Mouse (Mus musculus) intestine, postnatal 0 days (tissue): ENCODE measurements around the gene Unc80. TPM values are rescaled to one million over a fixed set of nuclear protein-coding genes. Genes with fewer than 3 reads are reported as not detected.

Experiments used
- ATAC-seq: fragments of 200-750 bp; cut with Nextera tagmentation; 2 replicates; pipeline ENCODE4 v1.8.0; 2017; ENCODE audit warnings: mild to moderate bottlenecking, moderate TSS enrichment, moderate library complexity
- H3K27ac ChIP-seq: fragments of 300-500 bp; sonication (generic); 2 replicates; pipeline ENCODE4 v1.5.1; 2014; ENCODE audit warnings: mild to moderate bottlenecking, low read depth, low read length, moderate library complexity
- H3K27me3 ChIP-seq: fragments of 300-500 bp; sonication (generic); replicated peaks from 2 replicates; pipeline ENCODE4 v1.6.1; 2014; ENCODE audit warnings: low read length, mixed read lengths; ENCODE audit not compliant: control insufficient read depth, insufficient read depth
- H3K36me3 ChIP-seq: fragments of 300-500 bp; sonication (generic); 2 replicates; pipeline ENCODE4 v1.6.1; 2014; ENCODE audit warnings: mild to moderate bottlenecking, moderate library complexity; ENCODE audit not compliant: control insufficient read depth, insufficient read depth
- H3K4me1 ChIP-seq: fragments of 300-500 bp; sonication (generic); replicated peaks from 2 replicates; pipeline ENCODE4 v1.6.1; 2014; ENCODE audit warnings: antibody characterized with exemption, low read length, mixed read lengths; ENCODE audit not compliant: control insufficient read depth, insufficient read depth
- H3K4me2 ChIP-seq: fragments of 300-500 bp; sonication (generic); replicated peaks from 2 replicates; pipeline ENCODE4 v1.6.1; 2014; ENCODE audit warnings: low read depth, mild to moderate bottlenecking, moderate library complexity
- H3K4me3 ChIP-seq: fragments of 300-500 bp; sonication (generic); 2 replicates; pipeline ENCODE4 v1.5.1; 2014; ENCODE audit warnings: low read depth, low read length
- H3K9ac ChIP-seq: fragments of 300-500 bp; sonication (generic); 2 replicates; pipeline ENCODE4 v1.6.1; 2014; ENCODE audit warnings: mild to moderate bottlenecking, low read depth, low read length
- H3K9me3 ChIP-seq: fragments of 300-500 bp; sonication (generic); 2 replicates; pipeline ENCODE4 v1.6.1; 2016; ENCODE audit warnings: mixed run types; ENCODE audit not compliant: control insufficient read depth
- CTCF ChIP-seq: sonication (generic); IDR thresholded peaks from 2 replicates; pipeline ENCODE4 v1.5.1; 2016; ENCODE audit warnings: low read depth, mild to moderate bottlenecking, control low read depth, antibody characterized with exemption, moderate library complexity
- WGBS: fragments of 180-500 bp; shearing (Covaris S2); extraction: QIAGEN DNeasy Blood & Tissue Kit; methylation state at CpG from one replicate; pipeline ENCODE4 v1.1.7; 2014; 5-methylcytosine and 5-hydroxymethylcytosine counted together
- polyA plus RNA-seq: library from polyadenylated mRNA; unstranded; fragments of >200 nt; fragmentation: Nextera tagmentation; extraction: Ambion mirVana; gene quantifications from 2 replicates; pipeline ENCODE4 v1.2.1, GENCODE M21; 2015

The Unc80 gene
- polyA plus RNA-seq: 0.39 and 0.51 TPM in 2 replicates

GRCm38 (mm10) chr1:66467821-66468703, at the start of gene Unc80:
Unc80 (plus strand) TSS chr1:66468367.
- no peak for TF ChIP-seq CTCF
- no peaks in the 10 kb centered on the region for H3K9me3 ChIP-seq
- WGBS: under 1% methylated on average over 62 of the region's 83 CpGs
- peak within 1 kb of the TSS; percentile 35 for H3K4me3 ChIP-seq
- peak; percentile 45 for ATAC-seq
- H3K27me3 ChIP-seq: peaks cover 11% of the 10 kb centered on the region
- H3K27ac ChIP-seq: no peak within 1 kb of the TSS; the same call in 1 of the 2 replicates
- H3K4me2 ChIP-seq: peak within 1 kb of the TSS; percentile 70
- no peaks in the 10 kb centered on the region for H3K36me3 ChIP-seq
- no peaks in the 10 kb centered on the region for H3K4me1 ChIP-seq
- no peak within 1 kb of the TSS for H3K9ac ChIP-seq

GRCm38 (mm10) chr1:66426073-66426472, 42.1 kb upstream of the Unc80 start:
- H3K4me2 ChIP-seq: no peak overlapping the region
- no peak for ATAC-seq
- no peaks in the 10 kb centered on the region for H3K4me1 ChIP-seq
- TF ChIP-seq CTCF: no peak
- H3K4me3 ChIP-seq: no peak overlapping the region
- H3K36me3 ChIP-seq: no peaks in the 10 kb centered on the region
- 89% methylated on average over 5 of the region's 5 CpGs for WGBS
- H3K9me3 ChIP-seq: no peaks in the 10 kb centered on the region
- no peak overlapping the region for H3K27ac ChIP-seq
- H3K27me3 ChIP-seq: no peaks in the 10 kb centered on the region
- no peak overlapping the region for H3K9ac ChIP-seq

- no peak for TF ChIP-seq CTCF
- no peaks in the 10 kb centered on the region for H3K9me3 ChIP-seq
- H3K4me3 ChIP-seq: no peak overlapping the region
- no peak overlapping the region for H3K27ac ChIP-seq
- H3K4me2 ChIP-seq: no peak overlapping the region
- no peaks in the 10 kb centered on the region for H3K36me3 ChIP-seq
- H3K27me3 ChIP-seq: no peaks in the 10 kb centered on the region
- no peak for ATAC-seq
- no peaks in the 10 kb centered on the region for H3K4me1 ChIP-seq
- no peak overlapping the region for H3K9ac ChIP-seq
Measured at GRCm38 (mm10) chr1:66430962-66431361, 37.2 kb upstream of the Unc80 start.

GRCm38 (mm10) chr1:66431472-66431871, 36.7 kb upstream of the Unc80 start:
- H3K4me3 ChIP-seq: no peak overlapping the region
- H3K4me2 ChIP-seq: no peak overlapping the region
- TF ChIP-seq CTCF: no peak
- WGBS: 87% methylated on average over 6 of the region's 6 CpGs
- H3K9me3 ChIP-seq: no peaks in the 10 kb centered on the region
- no peak for ATAC-seq
- no peaks in the 10 kb centered on the region for H3K4me1 ChIP-seq
- H3K36me3 ChIP-seq: no peaks in the 10 kb centered on the region
- H3K27ac ChIP-seq: no peak overlapping the region
- H3K9ac ChIP-seq: no peak overlapping the region
- H3K27me3 ChIP-seq: no peaks in the 10 kb centered on the region

- no peak for ATAC-seq
- Histone ChIP-seq H3K27me3 (no peaks in the 10 kb centered on the region), H3K4me2 (no peak overlapping the region), H3K9ac (no peak overlapping the region), H3K36me3 (no peaks in the 10 kb centered on the region), H3K4me1 (no peaks in the 10 kb centered on the region), H3K4me3 (no peak overlapping the region), H3K27ac (no peak overlapping the region), H3K9me3 (no peaks in the 10 kb centered on the region)
- WGBS: 90% methylated on average over 2 of the region's 2 CpGs
- TF ChIP-seq CTCF: no peak
Measured at GRCm38 (mm10) chr1:66438069-66438468, 30.1 kb upstream of the Unc80 start.

- no peak for ATAC-seq
- Histone ChIP-seq H3K4me2 (no peak overlapping the region), H3K4me3 (no peak overlapping the region), H3K4me1 (no peaks in the 10 kb centered on the region), H3K27ac (no peak overlapping the region), H3K9ac (no peak overlapping the region), H3K27me3 (no peaks in the 10 kb centered on the region), H3K9me3 (no peaks in the 10 kb centered on the region), H3K36me3 (no peaks in the 10 kb centered on the region)
- TF ChIP-seq CTCF: no peak
- 98% methylated on average over 2 of the region's 2 CpGs for WGBS
Measured at GRCm38 (mm10) chr1:66442922-66443321, 25.2 kb upstream of the Unc80 start.
